Mouse (Mus musculus) forebrain, postnatal 0 days (tissue): ENCODE data around the gene Shc1. TPM values are rescaled to one million over a fixed set of nuclear protein-coding genes. Genes with fewer than 3 reads are reported as not detected.
A peak's percentile ranks its signal among the peaks of the same experiment; 100 is the strongest.

ENCODE experiments used
- ATAC-seq: fragments of 200-750 bp; cut with Nextera tagmentation; 2 replicates; pipeline ENCODE4 v1.8.0; 2017; ENCODE audit warnings: mild to moderate bottlenecking, moderate library complexity
- DNase-seq: peaks from one replicate; pipeline ENCODE4 v3.0.0-alpha.2; 2015
- H3K27ac ChIP-seq: fragments of 300-500 bp; sonication (generic); 2 replicates; pipeline ENCODE4 v1.5.1; 2014; ENCODE audit warnings: low read depth, mild to moderate bottlenecking, antibody characterized with exemption, low read length, moderate library complexity, mixed read lengths
- H3K27me3 ChIP-seq: fragments of 300-500 bp; sonication (generic); 2 replicates; pipeline ENCODE4 v1.6.1; 2014; ENCODE audit warnings: mild to moderate bottlenecking, low read length, mixed read lengths; ENCODE audit not compliant: insufficient read depth
- H3K36me3 ChIP-seq: fragments of 300-500 bp; sonication (generic); 2 replicates; pipeline ENCODE4 v1.6.1; 2014; ENCODE audit warnings: mild to moderate bottlenecking, moderate library complexity; ENCODE audit not compliant: insufficient read depth
- H3K4me1 ChIP-seq: fragments of 300-500 bp; sonication (generic); 2 replicates; pipeline ENCODE4 v1.6.1; 2014; ENCODE audit warnings: antibody characterized with exemption; ENCODE audit not compliant: insufficient read depth
- H3K4me2 ChIP-seq: fragments of 300-500 bp; sonication (generic); 2 replicates; pipeline ENCODE4 v1.6.1; 2014; ENCODE audit warnings: low read depth, mild to moderate bottlenecking, moderate library complexity
- H3K4me3 ChIP-seq: fragments of 300-500 bp; sonication (generic); 2 replicates; pipeline ENCODE4 v1.5.1; 2014; ENCODE audit warnings: low read depth, low read length, mixed read lengths
- H3K9ac ChIP-seq: fragments of 300-500 bp; sonication (generic); 2 replicates; pipeline ENCODE4 v1.6.1; 2014; ENCODE audit warnings: mild to moderate bottlenecking
- H3K9me3 ChIP-seq: fragments of 300-500 bp; sonication (generic); 2 replicates; pipeline ENCODE4 v1.6.1; 2016; ENCODE audit warnings: low read length
- CTCF ChIP-seq: sonication (generic); IDR thresholded peaks from 2 replicates; pipeline ENCODE4 v1.5.1; 2016; ENCODE audit warnings: antibody characterized with exemption, control low read depth, low read depth
- WGBS: fragments of 180-500 bp; shearing (Covaris S2); extraction: QIAGEN DNeasy Blood & Tissue Kit; methylation state at CpG from one replicate; pipeline ENCODE4 v1.1.7; 2014; 5-methylcytosine and 5-hydroxymethylcytosine counted together
- polyA plus RNA-seq: library from polyadenylated mRNA; unstranded; fragments of >200 nt; fragmentation: Nextera tagmentation; extraction: Ambion mirVana; gene quantifications from 2 replicates; pipeline ENCODE4 v1.2.1, GENCODE M21; 2015
- total RNA-seq: library from RNA; depleted of rRNA; stranded (reverse); fragments of >200 nt; gene quantifications from 2 replicates; pipeline ENCODE4 v1.2.3, GENCODE M21; 2014

Shc1 gene
- total and polyA plus RNA-seq, 2 experiments from 2014 or later = 11.8 to 19.8 TPM

DNA sequence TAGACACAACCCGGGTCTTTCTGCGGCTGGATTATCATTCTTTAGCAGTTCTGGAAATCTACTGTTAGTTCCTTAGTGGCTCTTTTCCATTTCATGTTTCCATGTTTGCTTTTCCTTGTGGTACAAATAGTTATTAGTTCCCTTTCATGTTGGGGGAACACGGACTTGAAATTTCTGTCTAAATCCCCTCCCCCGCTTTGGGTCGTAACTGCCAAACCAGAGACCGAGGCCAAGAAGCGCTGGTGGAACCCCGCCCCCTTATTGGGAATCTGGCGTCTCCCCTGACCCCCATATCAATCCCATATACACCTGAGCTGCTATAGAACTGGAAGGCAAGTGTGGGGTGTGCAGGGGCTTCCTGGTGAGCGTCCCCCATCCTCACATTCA lies 22.8 kb upstream of the Shc1 start:
- no peaks in the 10 kb centered on the region for H3K36me3 ChIP-seq
- peaks cover 8% of the 10 kb centered on the region; the same call in 1 of the 2 replicates for H3K27me3 ChIP-seq
- H3K4me1 ChIP-seq = peaks cover 27% of the 10 kb centered on the region
- 6% methylated on average over 10 of the region's 10 CpGs for WGBS
- ATAC-seq = no peak
- DNase-seq = no peak
- no peak overlapping the region for H3K4me3 ChIP-seq
- H3K27ac ChIP-seq = no peak overlapping the region
- H3K9me3 ChIP-seq = no peaks in the 10 kb centered on the region
- no peak for TF ChIP-seq CTCF
- peak overlapping the region; percentile 96 for H3K4me2 ChIP-seq
- H3K9ac ChIP-seq = no peak overlapping the region

DNA sequence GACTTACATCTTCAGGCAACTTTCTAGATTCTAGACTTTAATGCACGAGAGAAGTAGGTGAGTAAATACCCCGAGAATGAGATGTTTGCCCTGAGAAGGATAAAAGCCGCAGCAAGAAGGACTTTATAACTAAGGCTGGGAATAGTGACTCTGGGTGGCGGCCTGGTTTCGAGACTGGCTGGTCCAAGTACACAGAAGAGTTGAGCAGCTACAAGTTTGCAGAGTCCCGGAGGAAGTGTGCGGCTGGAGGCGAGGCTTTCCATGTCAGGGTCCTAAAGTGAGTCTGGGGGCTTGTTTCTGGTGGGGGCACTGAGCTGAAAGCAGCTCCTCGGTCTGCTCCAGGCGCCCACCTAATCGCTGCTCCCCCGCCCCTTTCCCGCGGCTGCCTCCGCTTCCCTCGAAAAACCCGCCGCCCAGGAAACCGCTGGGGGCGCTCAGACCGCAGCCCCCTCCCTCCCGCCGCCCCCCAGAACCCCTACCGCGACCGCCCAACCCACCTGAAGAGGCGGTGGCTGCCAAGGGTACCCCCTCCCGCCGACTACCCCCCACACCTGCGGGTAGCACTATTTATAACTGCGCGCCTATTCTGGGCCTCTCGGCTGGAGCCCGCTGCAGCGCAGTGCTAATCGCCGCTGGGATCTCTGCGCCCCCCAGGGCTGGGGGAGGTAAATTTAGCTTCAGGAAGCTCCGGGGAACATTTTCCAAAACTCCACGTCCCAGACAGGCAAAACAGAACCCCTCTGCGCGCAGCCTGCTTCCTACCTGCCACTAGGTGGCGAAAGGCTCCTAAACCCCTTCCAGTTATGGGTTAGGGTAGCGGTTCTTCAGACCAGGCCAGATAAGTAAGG lies 22.2 kb upstream of the Shc1 start:
- 3% methylated on average over 43 of the region's 44 CpGs for WGBS
- peak; percentile 90 for TF ChIP-seq CTCF
- peaks cover 8% of the 10 kb centered on the region; the same call in 1 of the 2 replicates for H3K27me3 ChIP-seq
- no peaks in the 10 kb centered on the region for H3K9me3 ChIP-seq
- H3K4me1 ChIP-seq = peaks cover 25% of the 10 kb centered on the region
- ATAC-seq (no peak), DNase-seq (peak; percentile 78)
- peak overlapping the region; percentile 31 for H3K4me3 ChIP-seq
- H3K27ac ChIP-seq = no peak overlapping the region
- no peak overlapping the region for H3K9ac ChIP-seq
- peak overlapping the region; percentile 96 for H3K4me2 ChIP-seq
- H3K36me3 ChIP-seq = no peaks in the 10 kb centered on the region

DNA sequence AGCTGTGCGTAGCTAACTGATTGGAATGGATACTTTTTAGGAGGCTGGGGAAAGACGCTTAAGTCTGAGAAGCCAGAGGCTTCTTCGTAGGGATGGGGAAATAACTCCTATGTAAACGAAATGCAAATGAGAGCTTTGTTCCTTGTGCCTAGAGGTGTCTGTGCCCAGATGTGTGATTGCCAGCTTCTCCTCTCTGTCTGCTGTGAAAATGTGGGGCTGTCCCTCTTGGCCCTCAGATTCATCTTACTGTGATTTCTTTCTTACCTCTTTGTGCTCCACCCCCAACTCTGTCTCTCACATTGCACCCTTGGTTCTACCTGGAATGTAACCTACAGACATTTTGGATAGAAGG lies 21.6 kb upstream of the Shc1 start:
- Histone ChIP-seq H3K4me3 (peak overlapping the region; percentile 31), H3K9ac (no peak overlapping the region), H3K9me3 (no peaks in the 10 kb centered on the region)

DNA sequence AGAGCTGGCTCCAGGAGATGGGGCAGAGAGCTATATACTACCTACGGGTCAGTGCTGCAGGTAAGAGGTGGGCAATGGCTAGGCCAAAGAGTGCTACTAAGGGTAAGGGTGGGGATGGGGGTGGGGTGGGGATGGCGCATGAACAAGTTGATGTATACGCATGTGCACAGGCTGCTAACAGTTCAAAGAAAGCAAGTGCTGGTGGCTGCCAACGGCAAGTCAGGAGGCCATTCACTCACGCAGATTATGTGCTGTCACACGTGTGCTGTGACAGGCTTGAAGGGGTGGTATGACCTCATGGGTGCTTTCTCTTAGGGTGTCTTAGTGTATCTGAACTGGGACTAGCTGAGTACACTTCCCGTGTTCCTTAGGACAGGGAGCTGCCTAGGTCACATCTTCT lies 16.9 kb upstream of the Shc1 start:
- H3K9me3 ChIP-seq = no peaks in the 10 kb centered on the region
- no peak overlapping the region for H3K9ac ChIP-seq
- TF ChIP-seq CTCF = no peak
- H3K4me1 ChIP-seq = no peaks in the 10 kb centered on the region
- no peak for DNase-seq
- no peaks in the 10 kb centered on the region for H3K27me3 ChIP-seq
- WGBS = 91% methylated on average over 7 of the region's 7 CpGs
- peaks cover 42% of the 10 kb centered on the region for H3K36me3 ChIP-seq
- no peak overlapping the region for H3K4me3 ChIP-seq
- ATAC-seq = no peak
- H3K27ac ChIP-seq = no peak overlapping the region
- H3K4me2 ChIP-seq = no peak overlapping the region

More for the DNA sequence above, 21.6 kb upstream of the Shc1 start:
- ATAC-seq (no peak), DNase-seq (no peak)
- Histone ChIP-seq H3K27me3 (peaks cover 8% of the 10 kb centered on the region; the same call in 1 of the 2 replicates), H3K4me2 (peak overlapping the region; percentile 96), H3K36me3 (peaks cover 5% of the 10 kb centered on the region; the same call in 1 of the 2 replicates), H3K4me1 (peaks cover 19% of the 10 kb centered on the region), H3K27ac (no peak overlapping the region)
- no peak for TF ChIP-seq CTCF
- 5% methylated on average over 4 of the region's 4 CpGs for WGBS

DNA sequence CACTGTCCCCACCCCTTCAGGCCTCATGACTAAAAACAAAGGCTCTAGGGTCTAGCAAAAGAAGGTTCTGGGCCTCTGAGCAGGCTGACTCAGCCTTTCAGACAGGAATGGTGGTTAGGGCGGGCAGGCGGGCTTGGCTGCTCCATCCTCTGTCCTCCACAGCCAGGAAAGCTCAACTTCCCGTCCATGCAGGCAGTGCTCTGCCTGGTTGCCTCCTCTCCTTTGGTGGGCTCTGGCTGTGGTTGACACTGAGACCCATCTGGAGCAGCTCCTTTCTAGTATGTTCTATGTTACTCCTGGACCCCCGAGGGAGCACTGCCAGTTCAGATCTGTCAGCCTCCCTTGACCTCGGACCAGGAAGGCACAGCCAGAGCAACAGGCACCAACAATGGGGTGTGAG lies 15.6 kb upstream of the Shc1 start, which contains the start of gene Lenep:
TSS of gene Lenep (minus strand) at position 101 of the 400 bp plus-strand sequence.
- 85% methylated on average over 5 of the region's 5 CpGs for WGBS
- no peak for ATAC-seq
- TF ChIP-seq CTCF = no peak
- no peak within 1 kb of the TSS for H3K9ac ChIP-seq
- H3K36me3 ChIP-seq = peaks cover 46% of the 10 kb centered on the region
- H3K4me2 ChIP-seq = no peak within 1 kb of the TSS
- H3K27me3 ChIP-seq = no peaks in the 10 kb centered on the region
- DNase-seq = no peak
- no peaks in the 10 kb centered on the region for H3K4me1 ChIP-seq
- H3K9me3 ChIP-seq = no peaks in the 10 kb centered on the region
- no peak within 1 kb of the TSS for H3K4me3 ChIP-seq
- no peak within 1 kb of the TSS for H3K27ac ChIP-seq

DNA sequence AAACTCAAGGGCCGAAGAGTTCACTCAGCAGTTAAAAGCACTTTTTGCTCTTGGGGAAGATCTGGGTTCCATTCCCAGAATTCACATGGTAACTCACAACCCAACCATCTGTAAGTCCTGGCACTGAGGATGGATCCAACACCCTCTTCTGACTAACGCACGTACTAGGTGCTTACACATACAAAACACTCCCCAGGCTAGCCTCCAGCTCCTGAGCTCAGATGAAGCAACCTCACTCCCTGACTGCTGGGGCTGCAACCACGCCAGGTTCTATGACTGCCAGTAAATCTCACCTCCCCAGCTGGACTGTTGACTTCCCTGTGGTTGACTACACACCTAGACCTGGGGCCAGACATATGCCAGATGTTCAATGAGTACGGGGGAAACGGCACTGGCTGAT lies 11.4 kb upstream of the Shc1 start:
- no peak overlapping the region for H3K4me3 ChIP-seq
- no peaks in the 10 kb centered on the region for H3K9me3 ChIP-seq
- no peak overlapping the region for H3K27ac ChIP-seq
- DNase-seq (no peak), ATAC-seq (no peak)
- TF ChIP-seq CTCF = no peak
- H3K4me1 ChIP-seq = peaks cover 4% of the 10 kb centered on the region; the same call in 1 of the 2 replicates
- 89% methylated on average over 6 of the region's 6 CpGs for WGBS
- H3K9ac ChIP-seq = no peak overlapping the region
- H3K36me3 ChIP-seq = peaks cover 44% of the 10 kb centered on the region
- no peak overlapping the region for H3K4me2 ChIP-seq
- no peaks in the 10 kb centered on the region for H3K27me3 ChIP-seq

DNA sequence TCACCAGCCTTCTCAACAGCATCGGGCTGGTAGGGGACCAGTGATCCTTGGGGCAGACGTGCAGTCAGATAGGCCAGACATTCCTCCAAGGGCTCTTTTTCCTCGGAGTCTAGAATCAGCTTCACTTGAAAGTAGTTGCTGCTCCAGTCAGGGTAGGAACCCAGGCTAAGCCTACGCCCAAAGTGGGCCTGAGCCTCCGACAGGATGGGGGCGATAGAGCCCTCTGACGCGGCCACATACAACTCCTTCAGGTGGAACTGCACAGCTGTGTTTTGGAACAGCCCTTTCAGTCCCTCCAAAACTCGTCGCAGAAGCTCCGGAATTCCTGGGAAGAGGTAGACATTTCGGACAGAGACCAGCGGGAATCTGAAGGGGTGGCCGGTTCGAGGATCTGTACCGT lies 9.8 kb upstream of the Shc1 start:
- Histone ChIP-seq H3K9me3 (no peaks in the 10 kb centered on the region), H3K27me3 (no peaks in the 10 kb centered on the region), H3K9ac (no peak overlapping the region), H3K4me2 (no peak overlapping the region), H3K27ac (no peak overlapping the region), H3K36me3 (peaks cover 29% of the 10 kb centered on the region; the same call in 1 of the 2 replicates), H3K4me1 (peaks cover 4% of the 10 kb centered on the region; the same call in 1 of the 2 replicates), H3K4me3 (no peak overlapping the region)
- ATAC-seq (no peak), DNase-seq (no peak)
- TF ChIP-seq CTCF = no peak
- WGBS = 69% methylated on average over 16 of the region's 16 CpGs
